Mouse (Mus musculus) midbrain, embryonic 16.5 days (tissue): ENCODE results near the gene Dbh. TPM values are rescaled to one million over a fixed set of nuclear protein-coding genes. Genes with fewer than 3 reads are reported as not detected.

Experiments used
- ATAC-seq: fragments of 200-750 bp; cut with Nextera tagmentation; 2 replicates; pipeline ENCODE4 v1.8.0; 2017; ENCODE audit warnings: moderate TSS enrichment
- H3K27ac ChIP-seq: fragments of 300-500 bp; sonication (generic); 2 replicates; pipeline ENCODE4 v1.5.1; 2014; ENCODE audit warnings: mild to moderate bottlenecking, low read length, mixed read lengths
- H3K27me3 ChIP-seq: fragments of 300-500 bp; sonication (generic); 2 replicates; pipeline ENCODE4 v1.6.1; 2014; ENCODE audit warnings: low read depth, low read length, mixed read lengths; ENCODE audit not compliant: control insufficient read depth, insufficient read depth
- H3K36me3 ChIP-seq: fragments of 300-500 bp; sonication (generic); 2 replicates; pipeline ENCODE4 v1.6.1; 2014; ENCODE audit warnings: mild to moderate bottlenecking, low read length, moderate library complexity, mixed read lengths; ENCODE audit not compliant: control insufficient read depth, insufficient read depth
- H3K4me1 ChIP-seq: fragments of 300-500 bp; sonication (generic); 2 replicates; pipeline ENCODE4 v1.6.1; 2014; ENCODE audit warnings: mild to moderate bottlenecking, low read length, mixed read lengths; ENCODE audit not compliant: control insufficient read depth, insufficient read depth
- H3K4me2 ChIP-seq: fragments of 300-500 bp; sonication (generic); 2 replicates; pipeline ENCODE4 v1.6.1; 2014; ENCODE audit warnings: mild to moderate bottlenecking, low read length, mixed read lengths
- H3K4me3 ChIP-seq: fragments of 300-500 bp; sonication (generic); 2 replicates; pipeline ENCODE4 v1.5.1; 2014; ENCODE audit warnings: low read depth, mild to moderate bottlenecking, low read length, moderate library complexity, mixed read lengths
- H3K9ac ChIP-seq: fragments of 300-500 bp; sonication (generic); 2 replicates; pipeline ENCODE4 v1.6.1; 2014; ENCODE audit warnings: low read depth, low read length, mixed read lengths
- H3K9me3 ChIP-seq: fragments of 300-500 bp; sonication (generic); replicated peaks from 2 replicates; pipeline ENCODE4 v1.6.1; 2014; ENCODE audit warnings: mild to moderate bottlenecking, low read length, mixed read lengths; ENCODE audit not compliant: control insufficient read depth, poor library complexity, severe bottlenecking
- WGBS: fragments of 180-500 bp; shearing (Covaris S2); extraction: QIAGEN DNeasy Blood & Tissue Kit; methylation state at CpG from one replicate; pipeline ENCODE4 v1.1.7; 2014; 5-methylcytosine and 5-hydroxymethylcytosine counted together
- polyA plus RNA-seq: library from polyadenylated mRNA; unstranded; fragments of >200 nt; fragmentation: Nextera tagmentation; extraction: Ambion mirVana; gene quantifications from 2 replicates; pipeline ENCODE4 v1.2.1, GENCODE M21; 2015

Gene Dbh
- polyA plus RNA-seq, 1 experiment from 2014 or later: 0.88 TPM

GRCm38 (mm10) chr2:27179101-27179500, 14.1 kb downstream of the Dbh start:
- no peaks in the 10 kb centered on the region for H3K27me3 ChIP-seq
- H3K36me3 ChIP-seq: no peaks in the 10 kb centered on the region
- 75% methylated on average over 8 of the region's 8 CpGs for WGBS
- H3K4me2 ChIP-seq: no peak overlapping the region
- no peak for ATAC-seq
- no peak overlapping the region for H3K4me3 ChIP-seq
- H3K4me1 ChIP-seq: no peaks in the 10 kb centered on the region
- H3K9me3 ChIP-seq: no peaks in the 10 kb centered on the region
- H3K9ac ChIP-seq: no peak overlapping the region
- H3K27ac ChIP-seq: no peak overlapping the region

DNA sequence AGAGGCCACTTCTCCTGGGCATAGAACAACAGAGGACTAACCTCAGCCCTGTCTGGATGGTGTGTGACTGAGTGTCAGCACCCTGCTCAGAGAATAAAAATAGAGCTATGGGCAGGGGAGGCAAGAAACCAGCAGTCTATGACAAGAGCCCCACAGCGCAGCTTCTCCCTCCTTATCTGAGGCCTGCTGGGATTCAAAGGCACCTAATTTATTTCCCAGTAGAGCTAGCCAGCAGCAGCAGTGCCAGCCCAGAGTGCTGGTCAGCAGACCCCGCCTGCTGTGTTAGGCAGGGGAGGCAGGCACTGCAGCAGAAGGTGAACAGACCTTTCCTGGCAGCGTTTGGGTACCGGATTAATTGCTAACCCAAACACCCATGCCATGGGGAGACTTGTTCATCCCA, 16.9 kb downstream of the Dbh start:
- H3K27ac ChIP-seq: no peak overlapping the region
- no peaks in the 10 kb centered on the region for H3K36me3 ChIP-seq
- H3K9me3 ChIP-seq: no peaks in the 10 kb centered on the region
- no peak overlapping the region for H3K4me3 ChIP-seq
- 66% methylated on average over 4 of the region's 4 CpGs for WGBS
- H3K4me2 ChIP-seq: no peak overlapping the region
- no peaks in the 10 kb centered on the region for H3K27me3 ChIP-seq
- no peak for ATAC-seq
- no peak overlapping the region for H3K9ac ChIP-seq
- no peaks in the 10 kb centered on the region for H3K4me1 ChIP-seq

GRCm38 (mm10) chr2:27183734-27184133, 18.7 kb downstream of the Dbh start:
- ATAC-seq: no peak
- H3K27ac ChIP-seq: no peak overlapping the region

DNA sequence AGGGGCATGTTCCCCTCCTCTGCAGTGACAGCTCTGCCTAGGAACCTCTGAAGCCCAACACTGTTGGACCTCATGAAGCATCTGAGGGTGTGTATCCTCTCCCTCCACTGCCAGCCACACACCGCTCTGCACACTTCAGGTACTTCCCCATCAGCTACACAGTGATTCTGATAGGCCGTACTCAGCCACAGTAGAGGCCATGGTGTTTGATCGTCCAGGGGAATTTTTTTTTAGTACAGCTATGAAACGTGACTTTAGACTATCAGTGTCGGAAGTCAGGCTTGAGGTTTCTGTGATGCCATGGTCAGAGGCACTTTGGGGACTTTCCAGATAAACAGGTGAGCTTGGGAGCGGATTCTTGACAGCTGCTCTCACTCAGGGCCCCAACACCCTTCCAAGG, 22.5 kb downstream of the Dbh start:
- 89% methylated on average over 6 of the region's 6 CpGs for WGBS
- Histone ChIP-seq H3K9ac (no peak overlapping the region), H3K27me3 (no peaks in the 10 kb centered on the region)

More at GRCm38 (mm10) chr2:27183734-27184133, 18.7 kb downstream of the Dbh start:
- no peaks in the 10 kb centered on the region for H3K27me3 ChIP-seq
- H3K4me2 ChIP-seq: no peak overlapping the region
- no peak overlapping the region for H3K9ac ChIP-seq
- H3K36me3 ChIP-seq: no peaks in the 10 kb centered on the region
- WGBS: 82% methylated on average over 12 of the region's 12 CpGs
- H3K4me3 ChIP-seq: no peak overlapping the region
- no peaks in the 10 kb centered on the region for H3K9me3 ChIP-seq
- H3K4me1 ChIP-seq: no peaks in the 10 kb centered on the region

GRCm38 (mm10) chr2:27189994-27190393, 25.0 kb downstream of the Dbh start:
- 64% methylated on average over 4 of the region's 4 CpGs for WGBS
- no peak for ATAC-seq

More for the DNA sequence above, 22.5 kb downstream of the Dbh start:
- no peak overlapping the region for H3K27ac ChIP-seq
- no peaks in the 10 kb centered on the region for H3K36me3 ChIP-seq
- H3K4me1 ChIP-seq: no peaks in the 10 kb centered on the region
- no peaks in the 10 kb centered on the region for H3K9me3 ChIP-seq
- no peak overlapping the region for H3K4me3 ChIP-seq
- no peak overlapping the region for H3K4me2 ChIP-seq
- ATAC-seq: no peak

DNA sequence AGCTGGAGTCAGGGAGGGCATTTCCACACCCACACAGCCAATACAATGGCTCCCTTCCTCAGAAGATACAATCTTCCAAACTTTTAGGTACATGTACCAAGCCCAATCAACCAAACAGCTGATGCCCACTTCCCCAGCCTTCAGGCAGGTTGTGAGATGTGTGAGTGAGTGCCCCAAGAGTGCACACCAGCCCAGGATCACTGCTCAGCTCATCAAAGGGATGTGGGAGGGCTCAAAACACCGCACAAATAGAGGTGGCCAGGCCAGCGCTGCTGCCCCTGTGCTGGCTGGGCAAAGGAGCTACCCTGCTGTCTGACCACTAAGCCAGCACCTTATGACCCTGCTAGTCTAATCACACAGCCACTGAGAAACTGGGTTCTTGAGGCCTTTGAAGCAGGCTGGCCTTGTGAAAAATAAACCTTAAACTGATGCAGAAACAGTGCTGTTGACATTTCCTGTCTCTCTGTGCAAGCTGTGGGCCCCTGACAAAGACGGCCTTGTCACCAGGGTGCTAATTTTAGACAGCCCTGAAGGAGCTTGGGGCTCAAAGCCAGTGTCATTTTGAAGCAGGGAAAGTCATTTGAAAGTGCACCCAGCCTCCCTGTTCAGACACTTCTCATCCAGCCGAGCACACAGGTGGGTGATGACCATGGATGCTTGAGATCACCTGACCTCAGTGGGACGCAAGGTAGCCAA, 33.7 kb downstream of the Dbh start:
- no peak for ATAC-seq
- no peaks in the 10 kb centered on the region for H3K4me1 ChIP-seq
- no peak overlapping the region for H3K9ac ChIP-seq
- no peak overlapping the region for H3K4me2 ChIP-seq
- no peak overlapping the region for H3K27ac ChIP-seq
- H3K36me3 ChIP-seq: no peaks in the 10 kb centered on the region
- H3K9me3 ChIP-seq: no peaks in the 10 kb centered on the region
- no peak overlapping the region for H3K4me3 ChIP-seq
- WGBS: 64% methylated on average over 5 of the region's 5 CpGs
- no peaks in the 10 kb centered on the region for H3K27me3 ChIP-seq

More at GRCm38 (mm10) chr2:27189994-27190393, 25.0 kb downstream of the Dbh start:
- Histone ChIP-seq H3K4me2 (no peak overlapping the region), H3K4me1 (no peaks in the 10 kb centered on the region), H3K9me3 (no peaks in the 10 kb centered on the region), H3K27me3 (no peaks in the 10 kb centered on the region), H3K36me3 (no peaks in the 10 kb centered on the region), H3K9ac (no peak overlapping the region), H3K27ac (no peak overlapping the region), H3K4me3 (no peak overlapping the region)

- no peaks in the 10 kb centered on the region for H3K9me3 ChIP-seq
- H3K36me3 ChIP-seq: no peaks in the 10 kb centered on the region
- 57% methylated on average over 1 of the region's 1 CpGs for WGBS
- H3K27ac ChIP-seq: no peak overlapping the region
- H3K4me3 ChIP-seq: no peak overlapping the region
- no peaks in the 10 kb centered on the region for H3K27me3 ChIP-seq
- no peak overlapping the region for H3K9ac ChIP-seq
- ATAC-seq: no peak
- no peak overlapping the region for H3K4me2 ChIP-seq
- H3K4me1 ChIP-seq: no peaks in the 10 kb centered on the region
Observed at GRCm38 (mm10) chr2:27200586-27200985, 35.6 kb downstream of the Dbh start.

DNA sequence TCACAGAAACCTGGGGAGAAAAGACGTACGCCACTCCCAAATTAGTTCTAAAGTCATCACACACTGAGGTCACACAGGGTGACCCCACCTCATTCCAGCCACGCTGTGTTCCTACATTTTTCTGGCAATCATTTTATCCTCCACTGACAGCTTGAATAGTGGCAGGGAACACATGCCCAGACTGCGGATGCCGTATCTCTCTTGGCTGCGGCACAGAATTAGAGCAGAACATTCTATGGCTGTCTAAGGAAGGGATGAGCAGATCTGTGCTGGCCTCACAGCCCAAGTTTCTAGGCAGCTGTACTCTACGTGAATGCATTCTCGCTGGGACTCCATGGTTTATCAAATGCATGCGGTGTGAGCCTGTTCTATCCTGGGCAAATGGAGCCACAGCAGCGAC, 40.6 kb downstream of the Dbh start:
- Histone ChIP-seq H3K36me3 (no peaks in the 10 kb centered on the region), H3K4me1 (no peaks in the 10 kb centered on the region), H3K9ac (no peak overlapping the region), H3K27ac (no peak overlapping the region), H3K9me3 (no peaks in the 10 kb centered on the region), H3K27me3 (no peaks in the 10 kb centered on the region), H3K4me3 (no peak overlapping the region), H3K4me2 (no peak overlapping the region)
- ATAC-seq: no peak
- 67% methylated on average over 10 of the region's 10 CpGs for WGBS

- H3K27ac ChIP-seq: no peak overlapping the region
- H3K9me3 ChIP-seq: no peaks in the 10 kb centered on the region
- no peaks in the 10 kb centered on the region for H3K27me3 ChIP-seq
- H3K9ac ChIP-seq: no peak overlapping the region
- ATAC-seq: no peak
- no peaks in the 10 kb centered on the region for H3K4me1 ChIP-seq
- no peak overlapping the region for H3K4me2 ChIP-seq
- WGBS: 82% methylated on average over 15 of the region's 15 CpGs
- no peaks in the 10 kb centered on the region for H3K36me3 ChIP-seq
- no peak overlapping the region for H3K4me3 ChIP-seq
Observed at GRCm38 (mm10) chr2:27206128-27206797, 41.2 kb downstream of the Dbh start.
